Mouse (Mus musculus) thymus, postnatal 36 days (tissue): ENCODE results near the gene Itgb8.

Source experiments
- DNase-seq, 2 experiments: peaks; one replicate each; pipeline ENCODE4 v3.0.0; 2022; ENCODE audit warnings: mixed read lengths in 2 of 2

Itgb8 gene

DNA sequence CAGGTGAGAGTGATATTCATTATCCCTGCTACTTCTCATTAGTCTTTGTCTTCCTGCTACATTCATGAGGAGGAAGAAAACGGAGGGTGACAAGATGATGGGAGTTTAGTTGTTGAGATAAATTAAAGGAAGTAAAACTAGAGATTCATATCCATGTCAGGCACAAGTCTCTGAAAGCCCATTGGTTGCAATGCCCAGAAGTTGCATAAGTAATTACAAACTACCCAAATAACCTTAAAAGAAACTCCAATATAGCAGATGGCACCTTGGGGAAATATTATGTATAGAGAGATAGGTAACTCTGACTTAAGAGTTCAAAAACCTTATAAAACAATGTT is 31.2 kb downstream of the Itgb8 start:
- DNase-seq = no peak

DNA sequence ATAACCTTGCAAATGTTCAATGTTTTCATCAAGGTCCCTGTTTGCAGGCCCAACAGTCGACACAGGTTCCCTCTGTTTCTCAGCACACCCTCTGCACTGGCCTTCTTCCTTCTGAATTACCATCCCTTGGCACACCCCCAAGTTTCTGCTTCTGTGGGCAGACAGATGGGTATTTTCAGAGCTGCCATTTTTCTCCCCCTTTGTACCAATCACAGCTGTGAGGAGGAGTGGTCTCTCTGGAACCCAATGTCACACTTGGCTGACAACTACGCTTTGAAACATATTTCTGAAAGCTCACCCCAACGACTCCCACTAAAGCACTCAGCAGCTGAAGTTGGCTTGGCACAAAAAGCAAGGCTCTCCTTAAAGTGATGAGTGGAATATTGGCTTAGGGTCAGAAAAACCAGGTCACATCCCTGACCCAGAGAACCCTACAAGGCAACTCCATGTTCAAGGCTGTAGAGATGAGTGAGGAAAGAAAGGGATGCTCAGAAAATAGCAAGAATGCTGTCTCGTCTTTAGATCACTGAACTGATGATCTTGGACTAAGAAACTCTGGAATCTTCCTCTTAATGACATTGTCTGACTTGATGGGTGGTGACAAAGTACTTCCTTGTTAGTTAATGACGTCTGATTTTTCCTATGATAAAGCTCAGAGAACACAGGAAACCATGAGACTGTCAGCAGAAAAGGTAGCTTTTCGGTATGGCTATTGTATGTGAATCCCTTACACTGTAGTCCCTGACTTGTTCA is 31.7 kb downstream of the Itgb8 start:
- DNase-seq = no peak

DNA sequence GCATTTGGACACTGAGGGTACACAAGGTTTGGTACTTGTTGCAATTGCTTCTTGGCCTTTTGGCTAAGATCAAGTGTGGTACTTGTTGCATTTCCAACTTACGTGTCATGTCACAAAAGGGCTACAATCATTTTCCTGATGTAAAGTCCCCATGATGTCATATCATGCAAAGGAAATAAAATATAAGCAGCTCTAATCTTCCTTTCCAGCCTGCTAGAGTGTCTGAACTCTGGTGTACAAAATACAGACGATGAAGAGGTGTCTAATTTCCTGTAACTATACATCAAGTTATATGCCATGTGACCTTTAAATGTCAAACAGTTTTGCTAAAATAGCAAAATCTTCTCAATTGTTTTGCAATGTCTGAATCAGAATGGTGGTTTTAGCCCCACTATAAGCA is 34.2 kb downstream of the Itgb8 start:
- no peak for DNase-seq

GRCm38 (mm10) chr12:119202766-119203165 is 35.8 kb downstream of the Itgb8 start:
- no peak for DNase-seq

GRCm38 (mm10) chr12:119195145-119195544 is 43.5 kb downstream of the Itgb8 start:
- DNase-seq = no peak

- no peak for DNase-seq
Observed at GRCm38 (mm10) chr12:119189814-119190213, 48.8 kb downstream of the Itgb8 start.

DNA sequence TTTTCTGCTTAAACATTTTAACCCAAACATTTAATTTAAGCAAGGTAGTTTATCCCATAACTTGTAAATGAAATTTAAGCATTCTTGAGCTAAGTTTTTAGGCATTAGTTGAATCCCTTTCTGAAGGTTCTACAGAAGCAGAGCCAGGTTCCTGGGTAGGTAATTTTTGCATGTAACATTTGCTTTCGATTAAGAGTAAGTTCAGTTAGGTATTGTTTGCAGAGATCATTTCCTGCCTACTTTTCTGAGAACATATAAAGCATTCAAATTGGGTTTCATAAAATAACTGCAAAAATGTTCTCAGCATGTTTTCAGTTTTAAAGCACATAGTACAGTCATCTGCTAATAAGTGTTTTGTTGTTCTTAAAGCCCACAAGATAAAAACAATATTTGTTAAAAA is 53.2 kb downstream of the Itgb8 start:
- no peak for DNase-seq

- DNase-seq = no peak
Observed at GRCm38 (mm10) chr12:119182215-119182924, 56.2 kb downstream of the Itgb8 start.

- DNase-seq = no peak
Observed at GRCm38 (mm10) chr12:119176017-119176416, 62.6 kb downstream of the Itgb8 start.

DNA sequence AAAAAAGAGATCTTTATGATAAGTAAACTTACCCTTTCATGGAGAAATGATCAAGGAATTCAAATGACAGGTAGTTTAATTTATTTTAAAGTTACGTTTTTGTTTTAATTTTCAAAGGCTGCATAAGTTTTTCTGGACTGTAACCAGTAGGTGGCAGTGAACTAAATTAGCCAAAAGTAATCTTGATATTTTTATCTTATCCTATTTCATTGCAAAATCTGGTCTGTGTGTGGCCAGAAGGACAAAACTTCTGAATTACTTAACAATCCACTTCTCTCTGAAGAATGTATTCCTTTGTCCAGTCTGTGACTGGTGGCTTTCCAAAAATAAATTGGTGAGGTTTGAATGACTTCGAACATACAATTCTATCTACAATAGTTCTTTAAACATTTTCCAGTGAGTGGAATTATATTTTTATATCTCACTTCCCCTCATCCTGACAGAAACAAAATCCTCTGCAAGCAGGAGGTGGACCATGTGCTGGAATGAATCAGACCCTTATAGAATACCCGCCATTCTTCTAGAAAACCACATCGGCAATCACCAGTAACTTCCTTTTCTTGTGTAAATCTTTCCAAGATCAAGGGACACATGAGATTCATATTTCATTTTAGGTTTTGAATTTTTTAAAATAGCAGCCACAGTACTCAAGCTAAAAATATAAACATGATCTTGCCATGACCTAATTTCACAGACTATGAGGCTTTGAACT is 68.6 kb downstream of the Itgb8 start:
- DNase-seq = no peak

DNA sequence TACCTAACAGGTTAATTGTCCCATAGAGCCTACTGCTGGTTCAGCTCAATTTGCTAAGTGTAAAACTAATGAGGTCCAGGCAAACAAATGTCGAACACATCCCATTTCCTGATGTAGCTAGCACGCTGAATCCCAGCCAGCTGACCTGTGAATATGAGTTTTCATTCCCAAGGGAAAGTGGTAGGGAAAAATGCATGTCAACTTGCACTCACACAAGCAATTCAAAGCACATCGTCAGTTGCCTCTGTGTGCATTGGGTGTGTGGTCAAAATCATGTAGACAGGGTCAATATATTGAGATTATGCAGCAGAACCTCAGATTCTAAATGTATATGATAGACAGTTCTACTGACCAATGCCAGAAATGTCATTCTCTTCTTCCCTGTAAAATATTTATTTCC is 69.5 kb downstream of the Itgb8 start:
- no peak for DNase-seq

DNA sequence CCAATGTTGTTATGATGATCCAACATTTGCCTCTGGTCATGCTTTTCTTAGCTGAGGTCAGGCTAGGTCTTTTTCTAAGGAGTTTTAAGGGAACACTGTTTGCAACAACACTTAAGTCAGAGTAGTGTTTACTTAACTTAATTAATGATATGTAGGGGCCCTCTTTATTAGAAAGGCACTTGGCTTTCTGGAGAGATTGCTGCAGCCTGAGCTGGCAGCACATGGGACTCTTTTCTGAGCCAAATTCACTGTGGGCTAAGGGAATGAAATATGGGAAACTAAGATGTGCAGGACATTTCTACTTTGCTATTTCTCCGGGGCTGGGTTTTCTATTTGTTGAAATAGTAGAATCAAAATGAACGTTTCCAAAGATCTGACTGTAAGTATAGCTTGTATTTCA is 73.5 kb downstream of the Itgb8 start:
- DNase-seq = no peak

DNA sequence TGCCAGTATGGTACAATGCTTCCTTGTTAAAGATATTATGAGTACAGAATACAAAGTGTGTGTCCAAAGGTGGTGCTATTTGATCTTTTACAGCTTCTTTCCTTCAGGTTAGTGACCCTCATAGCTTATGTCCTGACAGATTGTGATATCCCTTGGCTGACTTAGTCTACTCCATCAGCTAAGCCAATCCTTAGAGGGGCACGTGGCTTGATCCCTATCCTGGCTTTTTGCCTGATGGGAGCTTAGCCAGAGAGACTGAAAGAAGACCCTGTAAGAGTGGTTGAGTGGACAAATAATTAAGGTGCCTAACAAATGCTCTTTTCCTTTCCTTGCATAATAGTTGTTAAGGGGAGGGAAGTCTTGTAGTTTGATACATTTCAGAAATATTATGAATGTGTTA is 73.9 kb downstream of the Itgb8 start:
- no peak for DNase-seq

GRCm38 (mm10) chr12:119164176-119164575 is 74.4 kb downstream of the Itgb8 start:
- no peak for DNase-seq

DNA sequence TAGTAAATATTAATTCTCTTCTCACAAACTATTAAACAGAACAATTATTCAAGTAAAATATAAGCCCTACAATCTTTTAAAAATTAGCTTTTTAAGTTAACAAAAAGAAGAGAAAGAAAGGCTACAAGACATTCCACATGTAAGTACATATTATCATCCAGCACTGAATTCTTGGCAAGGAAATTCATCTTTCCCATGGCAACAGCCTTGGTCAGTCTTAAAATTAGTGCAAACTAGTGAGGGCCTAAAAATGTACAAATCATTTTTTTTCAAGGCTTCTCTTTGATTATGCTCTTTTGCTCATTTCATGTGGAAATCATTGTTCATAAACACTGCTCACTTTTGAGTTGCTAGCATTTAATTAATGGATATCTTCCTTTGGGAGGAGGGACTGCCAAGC is 77.8 kb downstream of the Itgb8 start:
- DNase-seq = no peak

DNA sequence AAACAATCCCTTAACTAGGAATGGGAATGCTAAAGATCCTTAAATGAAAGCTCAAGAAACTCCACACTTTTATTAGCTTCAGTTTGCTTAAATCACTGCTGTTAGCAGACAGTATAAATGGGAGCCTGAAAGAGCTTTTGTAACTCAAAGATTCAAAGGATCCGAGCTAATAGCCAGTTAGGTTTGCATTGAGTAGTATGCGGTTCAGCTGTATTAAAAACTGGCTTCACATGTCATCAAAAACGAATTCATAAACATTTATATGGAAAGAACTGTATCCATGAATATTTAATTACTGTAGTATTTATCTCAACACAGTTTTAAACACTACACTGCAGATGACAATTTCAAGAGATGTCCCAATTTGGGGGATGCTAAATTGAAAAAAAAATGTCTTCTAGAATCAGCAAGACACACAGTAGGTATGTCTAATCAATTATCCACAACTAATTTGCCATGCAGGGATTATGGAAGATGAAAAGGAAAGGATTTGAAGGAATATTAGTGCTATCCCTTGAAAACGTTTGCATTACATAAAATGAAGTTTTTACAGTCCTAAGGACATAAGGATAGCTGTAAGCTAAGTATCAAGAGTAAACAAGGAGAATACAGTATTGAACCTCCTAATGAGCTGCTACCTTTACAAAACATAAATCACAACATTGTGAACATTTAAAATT is 79.2 kb downstream of the Itgb8 start:
- no peak for DNase-seq

- no peak for DNase-seq
Observed at GRCm38 (mm10) chr12:119157686-119158085, 80.9 kb downstream of the Itgb8 start.

- no peak for DNase-seq
Observed at GRCm38 (mm10) chr12:119157068-119157467, 81.5 kb downstream of the Itgb8 start.

GRCm38 (mm10) chr12:119155566-119155965 is 83.0 kb downstream of the Itgb8 start:
- DNase-seq = no peak

DNA sequence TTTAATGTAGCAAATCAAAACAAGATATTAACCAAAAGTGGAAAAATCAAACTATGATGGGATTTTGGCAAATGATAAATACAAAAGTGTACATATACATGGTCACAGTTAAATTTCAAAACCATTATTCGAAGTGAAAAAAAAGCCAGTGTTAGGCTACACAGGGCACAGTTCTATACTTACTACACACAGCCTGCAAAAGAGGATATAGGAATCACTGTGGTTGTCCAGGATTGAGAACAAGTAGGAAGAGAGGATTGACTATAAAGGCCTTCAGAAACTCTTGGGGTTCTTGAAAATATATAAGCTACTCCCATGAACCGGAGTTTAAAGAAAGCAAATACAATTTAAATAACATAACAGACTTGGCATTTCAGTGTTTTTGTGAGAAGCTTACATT is 87.6 kb downstream of the Itgb8 start:
- no peak for DNase-seq

GRCm38 (mm10) chr12:119147753-119148152 is 90.8 kb downstream of the Itgb8 start:
- no peak for DNase-seq

GRCm38 (mm10) chr12:119146031-119146430 is 92.6 kb downstream of the Itgb8 start:
- DNase-seq = no peak

DNA sequence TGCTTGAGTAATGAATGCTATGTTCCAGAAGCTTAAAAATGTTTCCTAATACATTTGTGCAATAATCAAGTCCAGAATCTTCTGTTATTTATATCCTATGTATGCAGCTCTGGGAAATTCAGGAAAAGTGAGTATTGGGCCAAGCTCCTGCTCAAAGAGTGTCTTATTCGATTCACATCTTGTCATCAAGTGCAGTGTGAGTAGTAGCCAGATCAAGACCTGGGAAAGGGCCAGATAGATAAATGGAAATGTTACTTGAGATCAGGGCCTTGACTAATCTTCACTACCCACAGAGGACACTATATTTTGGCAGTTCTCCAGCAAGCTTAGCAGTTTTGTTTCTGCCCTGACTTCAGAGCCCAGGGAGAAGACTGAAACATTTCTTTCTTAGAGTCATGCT is 100.7 kb downstream of the Itgb8 start:
- no peak for DNase-seq
